Mouse (Mus musculus) left cerebral cortex, adult 9 months (tissue): ENCODE measurements around the gene Akap1.

Experiments
- DNase-seq, 2 experiments: peaks; one replicate each; pipeline ENCODE4 v3.0.0; 2022; ENCODE audit warnings: low spot score in 2 of 2

The Akap1 gene

GRCm38 (mm10) chr11:88842315-88842975 is 21.9 kb downstream of the Akap1 start:
- DNase-seq, result no peak

GRCm38 (mm10) chr11:88841406-88841805 is 23.0 kb downstream of the Akap1 start:
- no peak for DNase-seq

GRCm38 (mm10) chr11:88840724-88841350 is 23.5 kb downstream of the Akap1 start:
- no peak for DNase-seq

- DNase-seq, result no peak
These were observed 24.1 kb downstream of the Akap1 start for GRCm38 (mm10) chr11:88840292-88840691.

GRCm38 (mm10) chr11:88839379-88839778 is 25.0 kb downstream of the Akap1 start:
- DNase-seq, result no peak

GRCm38 (mm10) chr11:88838630-88839029 is 25.8 kb downstream of the Akap1 start:
- no peak for DNase-seq

GRCm38 (mm10) chr11:88834606-88835005 is 29.8 kb downstream of the Akap1 start:
- DNase-seq, result no peak

- no peak for DNase-seq
These were observed 30.3 kb downstream of the Akap1 start for GRCm38 (mm10) chr11:88834134-88834533.

- DNase-seq, result no peak
These were observed 31.3 kb downstream of the Akap1 start for GRCm38 (mm10) chr11:88833099-88833498.

GRCm38 (mm10) chr11:88830257-88830804 is 34.1 kb downstream of the Akap1 start:
- DNase-seq, result no peak

- DNase-seq, result no peak
These were observed 35.9 kb downstream of the Akap1 start for GRCm38 (mm10) chr11:88828528-88828927.

- DNase-seq, result no peak
These were observed 38.5 kb downstream of the Akap1 start for GRCm38 (mm10) chr11:88825909-88826308.

GRCm38 (mm10) chr11:88822991-88823390 is 41.4 kb downstream of the Akap1 start:
- peak; percentile 31 to 84 for DNase-seq

- no peak for DNase-seq
These were observed 41.9 kb downstream of the Akap1 start for GRCm38 (mm10) chr11:88822526-88822925.

- no peak for DNase-seq
These were observed 43.4 kb downstream of the Akap1 start for GRCm38 (mm10) chr11:88820742-88821576.

- DNase-seq, result no peak
These were observed 44.1 kb downstream of the Akap1 start for GRCm38 (mm10) chr11:88820253-88820652.

GRCm38 (mm10) chr11:88817061-88817460 is 47.3 kb downstream of the Akap1 start:
- DNase-seq, result no peak

GRCm38 (mm10) chr11:88803231-88804010 is 61.0 kb downstream of the Akap1 start:
- no peak for DNase-seq

GRCm38 (mm10) chr11:88796207-88796606 is 68.2 kb downstream of the Akap1 start:
- no peak for DNase-seq

- no peak for DNase-seq
These were observed 74.5 kb downstream of the Akap1 start for GRCm38 (mm10) chr11:88789893-88790292.

GRCm38 (mm10) chr11:88786816-88787215 is 77.6 kb downstream of the Akap1 start:
- DNase-seq, result no peak

- DNase-seq, result no peak
These were observed 80.9 kb downstream of the Akap1 start for GRCm38 (mm10) chr11:88783525-88783924.
